Mouse (Mus musculus) intestine, embryonic 14.5 days (tissue): ENCODE measurements around the gene Hyal3. TPM values are rescaled to one million over a fixed set of nuclear protein-coding genes. Genes with fewer than 3 reads are reported as not detected.

Experiments used
- ATAC-seq: fragments of 200-750 bp; cut with Nextera tagmentation; replicated peaks from 2 replicates; pipeline ENCODE4 v1.8.0; 2017; ENCODE audit warnings: low read depth, moderate number of reproducible peaks, moderate TSS enrichment, moderate library complexity; ENCODE audit not compliant: low FRiP score, low TSS enrichment
- DNase-seq: peaks from one replicate; pipeline ENCODE4 v3.0.0-alpha.2; 2018; ENCODE audit warnings: low spot score
- H3K27ac ChIP-seq: fragments of 300-500 bp; sonication (generic); 2 replicates; pipeline ENCODE4 v1.5.1; 2014; ENCODE audit warnings: low read depth, mild to moderate bottlenecking, control low read depth
- H3K27me3 ChIP-seq: fragments of 300-500 bp; sonication (generic); replicated peaks from 2 replicates; pipeline ENCODE4 v1.6.1; 2014; ENCODE audit warnings: low read length, control low read depth; ENCODE audit not compliant: control insufficient read depth, insufficient read depth
- H3K36me3 ChIP-seq: fragments of 300-500 bp; sonication (generic); 2 replicates; pipeline ENCODE4 v1.6.1; 2014; ENCODE audit warnings: low read length, control low read depth; ENCODE audit not compliant: control insufficient read depth, insufficient read depth
- H3K4me1 ChIP-seq: fragments of 300-500 bp; sonication (generic); replicated peaks from 2 replicates; pipeline ENCODE4 v1.6.1; 2014; ENCODE audit warnings: low read length, control low read depth, mixed read lengths; ENCODE audit not compliant: control insufficient read depth, insufficient read depth
- H3K4me2 ChIP-seq: fragments of 300-500 bp; sonication (generic); 2 replicates; pipeline ENCODE4 v1.6.1; 2014; ENCODE audit warnings: low read length
- H3K4me3 ChIP-seq: fragments of 300-500 bp; sonication (generic); 2 replicates; pipeline ENCODE4 v1.5.1; 2014; ENCODE audit warnings: low read depth, low read length, control low read depth, mixed read lengths
- H3K9ac ChIP-seq: fragments of 300-500 bp; sonication (generic); 2 replicates; pipeline ENCODE4 v1.6.1; 2014; ENCODE audit warnings: mild to moderate bottlenecking, low read length
- H3K9me3 ChIP-seq: fragments of 300-500 bp; sonication (generic); 2 replicates; pipeline ENCODE4 v1.6.1; 2016; ENCODE audit warnings: low read length, control low read depth; ENCODE audit not compliant: control insufficient read depth
- WGBS: fragments of 180-500 bp; shearing (Covaris S2); extraction: QIAGEN DNeasy Blood & Tissue Kit; methylation state at CpG from one replicate; pipeline ENCODE4 v1.1.7; 2014; 5-methylcytosine and 5-hydroxymethylcytosine counted together
- polyA plus RNA-seq: library from polyadenylated mRNA; unstranded; fragments of >200 nt; fragmentation: Nextera tagmentation; extraction: Ambion mirVana; gene quantifications from 2 replicates; pipeline ENCODE4 v1.2.1, GENCODE M21; 2014

The Hyal3 gene
- polyA plus RNA-seq, 1 experiment from 2014 or later: 0.87 TPM

DNA sequence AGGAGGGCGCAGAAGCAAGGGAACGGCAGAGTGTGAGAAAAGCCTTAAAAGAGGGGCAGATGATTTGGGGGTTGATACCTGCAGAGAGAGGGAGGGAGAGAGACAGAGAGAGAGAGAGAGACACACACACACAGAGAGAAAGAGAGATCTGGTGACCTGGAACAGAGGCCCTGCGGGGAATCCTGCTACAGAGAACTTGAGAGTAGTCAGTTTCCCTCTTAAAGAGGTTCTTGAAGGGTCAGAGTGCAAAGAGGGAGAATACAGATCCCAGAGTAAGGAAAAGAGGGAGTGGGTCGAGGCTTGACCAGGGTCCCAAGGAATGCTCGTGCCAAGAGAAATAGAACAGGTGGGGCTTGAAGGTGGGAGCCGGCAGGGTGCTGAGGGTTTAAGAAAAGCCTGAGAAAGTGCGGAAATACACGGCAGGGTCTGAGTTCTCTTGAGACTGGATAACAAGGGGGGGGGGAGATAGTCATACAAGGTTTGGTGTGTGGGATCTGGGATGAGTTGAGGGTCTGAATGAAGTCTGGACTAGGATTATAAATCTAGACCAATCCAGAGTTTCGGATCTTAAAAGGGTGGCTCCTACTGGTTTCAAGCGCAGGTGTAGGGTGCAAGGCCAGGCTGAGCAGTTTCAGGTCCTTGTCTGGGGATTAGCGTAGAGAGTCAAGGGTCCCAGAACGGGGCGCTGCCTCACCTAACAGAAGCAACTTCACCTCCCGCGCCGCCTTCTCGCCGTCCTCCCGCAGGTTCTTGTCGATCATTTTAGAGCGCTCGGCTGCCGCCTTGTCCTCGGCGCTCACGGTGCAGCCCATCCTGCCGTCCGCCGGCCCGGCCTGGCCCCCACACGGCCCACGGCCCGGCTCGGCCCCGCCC is 54.0 kb downstream of the Hyal3 start:
- H3K4me3 ChIP-seq: peak overlapping the region; percentile 89
- H3K27ac ChIP-seq: peak overlapping the region; percentile 86
- ATAC-seq (peak; percentile 3; the same call in 1 of the 2 replicates), DNase-seq (no peak)
- peaks cover 8% of the 10 kb centered on the region; the same call in 1 of the 2 replicates for H3K36me3 ChIP-seq
- H3K27me3 ChIP-seq: no peaks in the 10 kb centered on the region
- peaks cover 53% of the 10 kb centered on the region for H3K4me1 ChIP-seq
- H3K9me3 ChIP-seq: no peaks in the 10 kb centered on the region
- WGBS: 2% methylated on average over 35 of the region's 35 CpGs
- peak overlapping the region; percentile 96 for H3K4me2 ChIP-seq
- H3K9ac ChIP-seq: peak overlapping the region; percentile 91

DNA sequence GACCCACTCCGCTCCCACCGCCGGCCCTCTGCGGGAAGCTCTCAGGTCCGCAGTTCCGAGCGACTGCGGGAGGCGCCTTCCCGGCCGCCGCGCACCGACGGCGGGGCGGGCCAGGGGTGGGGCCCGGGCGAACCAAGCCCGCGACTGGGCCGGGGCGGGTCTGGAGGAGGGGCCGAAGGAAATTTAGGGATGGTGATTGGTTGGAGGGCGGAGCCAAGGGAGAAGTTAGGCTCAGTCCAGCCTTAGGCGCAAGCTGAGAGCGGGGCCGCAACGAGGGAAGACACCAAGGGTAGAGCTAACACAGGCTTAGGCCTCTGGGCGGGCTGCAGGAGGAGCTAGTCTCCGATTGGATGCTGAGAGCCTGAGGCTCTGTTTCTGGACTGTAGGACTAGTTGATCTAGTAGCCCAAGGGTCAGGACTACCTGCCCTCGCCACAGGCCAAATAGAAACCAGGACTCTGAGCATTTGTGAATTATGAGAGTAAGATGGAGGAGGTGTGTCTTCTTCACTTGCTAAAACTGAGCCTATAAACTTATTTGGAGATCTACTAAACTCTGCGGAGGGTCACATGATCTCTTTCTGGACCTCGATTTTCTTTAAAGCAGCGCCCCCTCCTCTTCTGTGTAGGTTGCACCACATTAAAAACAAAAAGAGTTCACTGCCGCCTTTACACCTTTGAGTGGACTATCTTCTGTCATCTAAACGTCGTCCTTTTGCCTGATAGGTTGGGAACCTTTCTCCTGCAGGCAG is 54.8 kb downstream of the Hyal3 start, which contains the start of gene Gnai2:
Gnai2 (minus strand) TSS at position 89 of the 750 bp plus-strand sequence.
- H3K9ac ChIP-seq: peak within 1 kb of the TSS; percentile 91
- peaks cover 45% of the 10 kb centered on the region for H3K4me1 ChIP-seq
- H3K36me3 ChIP-seq: peaks cover 7% of the 10 kb centered on the region; the same call in 1 of the 2 replicates
- DNase-seq (peak; percentile 95), ATAC-seq (peak; percentile 96)
- no peaks in the 10 kb centered on the region for H3K27me3 ChIP-seq
- peak within 1 kb of the TSS; percentile 96 for H3K4me2 ChIP-seq
- H3K27ac ChIP-seq: peak within 1 kb of the TSS; percentile 86
- WGBS: 5% methylated on average over 38 of the region's 38 CpGs
- H3K4me3 ChIP-seq: peak within 1 kb of the TSS; percentile 89
- H3K9me3 ChIP-seq: no peaks in the 10 kb centered on the region

Other genes starting within 250 kb of the Hyal3 start
- 10.4 and 12.8 TPM in 2 replicates for gene Hemk1, start 242.5 kb upstream of the Hyal3 start, polyA plus RNA-seq
- 0.28 and 0.31 TPM in 2 replicates for gene 6430571L13Rik, start 240.2 kb upstream of the Hyal3 start, polyA plus RNA-seq
- gene Cacna2d2, start 181.2 kb upstream of the Hyal3 start, polyA plus RNA-seq: 0.35 and 0.55 TPM in 2 replicates
- 46.7 and 47.6 TPM in 2 replicates for gene Tmem115, start 46.9 kb upstream of the Hyal3 start, polyA plus RNA-seq
- gene Cyb561d2, start 38.6 kb upstream of the Hyal3 start, polyA plus RNA-seq: 27.1 and 30.8 TPM in 2 replicates
- 34.8 and 42.2 TPM in 2 replicates for gene Nprl2, start 38.6 kb upstream of the Hyal3 start, polyA plus RNA-seq
- gene Zmynd10, start 33.5 kb upstream of the Hyal3 start, polyA plus RNA-seq: 0.54 TPM in 1 of 2 replicates, not detected in the other
- 54.4 and 59.9 TPM in 2 replicates for gene Rassf1, start 29.3 kb upstream of the Hyal3 start, polyA plus RNA-seq
- 42.8 and 45.1 TPM in 2 replicates for gene Tusc2, start 17.6 kb upstream of the Hyal3 start, polyA plus RNA-seq
- gene Hyal2, start 12.9 kb upstream of the Hyal3 start, polyA plus RNA-seq: 107 and 114 TPM in 2 replicates
- 4.0 and 5.1 TPM in 2 replicates for gene Hyal1, start 3.9 kb upstream of the Hyal3 start, polyA plus RNA-seq
- 14.7 and 19.6 TPM in 2 replicates for gene Naa80, start 1.9 kb upstream of the Hyal3 start, polyA plus RNA-seq
- 77.4 and 79.5 TPM in 2 replicates for gene Ifrd2, start 6.8 kb downstream of the Hyal3 start, polyA plus RNA-seq
- 16.5 and 18.3 TPM in 2 replicates for gene Sema3b, start 28.4 kb downstream of the Hyal3 start, polyA plus RNA-seq
- gene Gnai2, start 54.5 kb downstream of the Hyal3 start, polyA plus RNA-seq: 336 and 349 TPM in 2 replicates
- gene Slc38a3, start 88.7 kb downstream of the Hyal3 start, polyA plus RNA-seq: 2.2 and 9.3 TPM in 2 replicates
- 1.7 and 2.6 TPM in 2 replicates for gene Gnat1, start 98.9 kb downstream of the Hyal3 start, polyA plus RNA-seq
- 16.2 and 16.3 TPM in 2 replicates for gene Sema3f, start 129.7 kb downstream of the Hyal3 start, polyA plus RNA-seq
- 156 and 174 TPM in 2 replicates for gene Rbm5, start 190.2 kb downstream of the Hyal3 start, polyA plus RNA-seq